ENCODE assay signal across 9 mouse cellular contexts in genomic region chr1:87696358-87696757, GRCm38 (mm10). TPM values are rescaled to one million over a fixed set of nuclear protein-coding genes. Genes with fewer than 3 reads are reported as not detected.
DNase-seq lines count a peak whose midpoint lies in the region; ATAC-seq lines count a peak whose summit lies in the region.
"Had no signal": no experiment of that assay in that cellular context is flagged by ENCODE, and none has a peak within 500 bp of the region (broad histone marks: within the 10 kb centered on the region; RNA-seq: fewer than 3 reads in every experiment).

No protein-coding gene starts in this region.

- no peak overlapping the region for H3K4me3 ChIP-seq in hindbrain, embryonic 10.5 days
- H3K4me3 ChIP-seq: midbrain, embryonic 15.5 days had no signal

- H3K4me1 ChIP-seq in hindbrain, embryonic 10.5 days (replicated peaks) = no peaks in the 10 kb centered on the region
- H3K4me1 ChIP-seq: midbrain, embryonic 15.5 days had no signal

- no peaks in the 10 kb centered on the region for H3K36me3 ChIP-seq in hindbrain, embryonic 10.5 days
- H3K36me3 ChIP-seq: midbrain, embryonic 15.5 days had no signal

- no peak overlapping the region for H3K27ac ChIP-seq in hindbrain, embryonic 10.5 days
- H3K27ac ChIP-seq: midbrain, embryonic 15.5 days had no signal

- 71% methylated on average over 5 of the region's 5 CpGs for WGBS in hindbrain, embryonic 10.5 days

- H3K9me3 ChIP-seq in hindbrain, embryonic 10.5 days = no peaks in the 10 kb centered on the region
- H3K9me3 ChIP-seq: midbrain, embryonic 15.5 days had no signal

- ATAC-seq in CD4-positive, CD25-positive, alpha-beta regulatory T cell, adult 4 months = no peak
- ATAC-seq: midbrain, embryonic 15.5 days had no signal

- DNase-seq in CD4-positive, CD25-positive, alpha-beta regulatory T cell, adult 2 months (ENCODE audit: low read depth, low spot score) = peak; percentile 66
- DNase-seq in urinary bladder, postnatal 25 days (ENCODE audit: low spot score) = peak; percentile 28
- DNase-seq in urinary bladder, postnatal 10 days (ENCODE audit: low spot score) = no peak
- peak; percentile 10 for DNase-seq in lung, postnatal 25 days (ENCODE audit: low spot score)
- DNase-seq in thymus, postnatal 4 days = peak; percentile 80
- no peak for DNase-seq in hindbrain, embryonic 10.5 days (ENCODE audit: low spot score)
- no peak for DNase-seq in retina, postnatal 1 day

- no peaks in the 10 kb centered on the region for H3K27me3 ChIP-seq in hindbrain, embryonic 10.5 days (ENCODE audit: insufficient read depth, poor library complexity, severe bottlenecking)
- H3K27me3 ChIP-seq: midbrain, embryonic 15.5 days had no signal

RNA-seq across cellular contexts. Expression of gene Atg16l1, which starts 59.3 kb away (rescaled TPM):
- 10 to 100 TPM; 20.4 to 21.8 TPM for polyA plus RNA-seq in CD4-positive, CD25-positive, alpha-beta regulatory T cell, adult 4 months (2017; shearing (Covaris generic))
- 36.5 and 41.2 TPM in 2 replicates for polyA plus RNA-seq in hindbrain, embryonic 10.5 days (2016; fragmentation: Nextera tagmentation; extraction: Ambion mirVana)

Comparison
In these comparisons a context has a peak if more than half of its experiments do, and no peak if none do; other contexts are left out.
1. DNase-seq: peak in CD4-positive, CD25-positive, alpha-beta regulatory T cell, adult 2 months (single experiment), urinary bladder, postnatal 25 days (single experiment), lung, postnatal 25 days (single experiment) and thymus, postnatal 4 days (single experiment); none in urinary bladder, postnatal 10 days (single experiment), hindbrain, embryonic 10.5 days (single experiment) and retina, postnatal 1 day (single experiment).